ENCODE assay signal across 25 mouse cellular contexts in genomic region chr5:9624396-9624795, GRCm38 (mm10).
A peak's percentile ranks its signal among the peaks of the same experiment; 100 is the strongest.
DNase-seq lines count a peak whose midpoint lies in the region; ATAC-seq and TF ChIP-seq lines count a peak whose summit lies in the region.
"Had no signal": no experiment of that assay in that cellular context is flagged by ENCODE, and none has a peak within 500 bp of the region (broad histone marks: within the 10 kb centered on the region; RNA-seq: fewer than 3 reads in every experiment).

No protein-coding gene starts in this region.

- 0 out of 2 replicates have a peak, but pooled peaks cover 3% of the 10 kb centered on the region for H3K4me1 ChIP-seq in forebrain, postnatal 0 days (ENCODE audit: insufficient read depth)
- H3K4me1 ChIP-seq in forebrain, embryonic 11.5 days (replicated peaks; ENCODE audit: control insufficient read depth, insufficient read depth, low read length): 0 out of 2 replicates have a peak, but pooled peaks cover 4% of the 10 kb centered on the region
- H3K4me1 ChIP-seq in midbrain, embryonic 11.5 days (ENCODE audit: control insufficient read depth, insufficient read depth, low read length): peaks cover 7% of the 10 kb centered on the region
- no peaks in the 10 kb centered on the region for H3K4me1 ChIP-seq in midbrain, embryonic 14.5 days (ENCODE audit: control insufficient read depth, insufficient read depth, low read length)
- H3K4me1 ChIP-seq: embryonic facial prominence, embryonic 12.5 days had no signal

- WGBS in forebrain, postnatal 0 days: 57% methylated on average over 4 of the region's 4 CpGs
- WGBS in forebrain, embryonic 11.5 days: 89% methylated on average over 4 of the region's 4 CpGs
- WGBS in midbrain, embryonic 11.5 days: 76% methylated on average over 4 of the region's 4 CpGs
- 76% methylated on average over 4 of the region's 4 CpGs for WGBS in midbrain, embryonic 14.5 days

- no peaks in the 10 kb centered on the region for H3K36me3 ChIP-seq in forebrain, postnatal 0 days (ENCODE audit: insufficient read depth)
- no peaks in the 10 kb centered on the region for H3K36me3 ChIP-seq in forebrain, embryonic 11.5 days (ENCODE audit: control insufficient read depth, insufficient read depth, low read length)
- no peaks in the 10 kb centered on the region for H3K36me3 ChIP-seq in midbrain, embryonic 11.5 days (ENCODE audit: control insufficient read depth, insufficient read depth, low read length)
- H3K36me3 ChIP-seq in midbrain, embryonic 14.5 days (ENCODE audit: control insufficient read depth, insufficient read depth, low read length): no peaks in the 10 kb centered on the region
- H3K36me3 ChIP-seq: embryonic facial prominence, embryonic 10.5 days; embryonic facial prominence, embryonic 12.5 days; forebrain, embryonic 12.5 days; G1E had no signal

- no peak overlapping the region for H3K9ac ChIP-seq in forebrain, postnatal 0 days
- no peak overlapping the region for H3K9ac ChIP-seq in forebrain, embryonic 11.5 days (ENCODE audit: low read length)
- no peak overlapping the region for H3K9ac ChIP-seq in midbrain, embryonic 11.5 days (ENCODE audit: low read length)
- no peak overlapping the region for H3K9ac ChIP-seq in midbrain, embryonic 14.5 days (replicated peaks; ENCODE audit: low read length)
- H3K9ac ChIP-seq: embryonic facial prominence, embryonic 12.5 days; forebrain, embryonic 12.5 days had no signal

- no peak for TF ChIP-seq CTCF in forebrain, postnatal 0 days (IDR thresholded peaks at IDR 0.05; ENCODE audit: low read depth)
- no peak for TF ChIP-seq CTCF in layer of hippocampus, adult 2 months (conservative IDR thresholded peaks at IDR 0.05)

- no peak overlapping the region for H3K27ac ChIP-seq in forebrain, postnatal 0 days (ENCODE audit: low read depth, low read length)
- no peak overlapping the region for H3K27ac ChIP-seq in forebrain, embryonic 11.5 days (ENCODE audit: low read depth, low read length)
- H3K27ac ChIP-seq in layer of hippocampus, adult 2 months: 0 out of 2 replicates have a peak overlapping the region, but pooled peaks have one; percentile 12
- H3K27ac ChIP-seq in midbrain, embryonic 11.5 days (ENCODE audit: low read depth, low read length): no peak overlapping the region
- no peak overlapping the region for H3K27ac ChIP-seq in midbrain, embryonic 14.5 days (replicated peaks; ENCODE audit: low read depth, low read length)
- H3K27ac ChIP-seq: embryonic facial prominence, embryonic 10.5 days; embryonic facial prominence, embryonic 12.5 days; forebrain, embryonic 12.5 days had no signal

- H3K9me3 ChIP-seq in forebrain, postnatal 0 days (ENCODE audit: low read length): no peaks in the 10 kb centered on the region
- no peaks in the 10 kb centered on the region for H3K9me3 ChIP-seq in forebrain, embryonic 11.5 days (ENCODE audit: control insufficient read depth, low read length)
- no peaks in the 10 kb centered on the region for H3K9me3 ChIP-seq in midbrain, embryonic 11.5 days (ENCODE audit: control insufficient read depth, low read length)
- H3K9me3 ChIP-seq in midbrain, embryonic 14.5 days (ENCODE audit: control insufficient read depth, low read length): no peaks in the 10 kb centered on the region
- H3K9me3 ChIP-seq: embryonic facial prominence, embryonic 10.5 days; embryonic facial prominence, embryonic 12.5 days; forebrain, embryonic 12.5 days; G1E had no signal

- no peak overlapping the region for H3K4me3 ChIP-seq in forebrain, postnatal 0 days (ENCODE audit: low read depth, low read length)
- H3K4me3 ChIP-seq in forebrain, embryonic 11.5 days (ENCODE audit: low read depth, low read length): no peak overlapping the region
- no peak overlapping the region for H3K4me3 ChIP-seq in layer of hippocampus, adult 2 months
- no peak overlapping the region for H3K4me3 ChIP-seq in midbrain, embryonic 11.5 days (ENCODE audit: low read depth, low read length)
- no peak overlapping the region for H3K4me3 ChIP-seq in midbrain, embryonic 14.5 days (replicated peaks; ENCODE audit: low read depth, low read length)
- H3K4me3 ChIP-seq: embryonic facial prominence, embryonic 10.5 days; embryonic facial prominence, embryonic 12.5 days; forebrain, embryonic 12.5 days had no signal

- H3K27me3 ChIP-seq in forebrain, postnatal 0 days (ENCODE audit: insufficient read depth, low read length): no peaks in the 10 kb centered on the region
- no peaks in the 10 kb centered on the region for H3K27me3 ChIP-seq in forebrain, embryonic 11.5 days (ENCODE audit: control insufficient read depth, insufficient read depth, low read length)
- no peaks in the 10 kb centered on the region for H3K27me3 ChIP-seq in midbrain, embryonic 11.5 days (ENCODE audit: control insufficient read depth, insufficient read depth, low read length)
- H3K27me3 ChIP-seq in midbrain, embryonic 14.5 days (ENCODE audit: control insufficient read depth, insufficient read depth, low read length): no peaks in the 10 kb centered on the region
- H3K27me3 ChIP-seq: CH12.LX; embryonic facial prominence, embryonic 12.5 days; forebrain, embryonic 12.5 days; Patski had no signal

- ATAC-seq in forebrain, postnatal 0 days: no peak
- no peak for ATAC-seq in forebrain, embryonic 11.5 days (replicated peaks; ENCODE audit: low FRiP score)
- no peak for ATAC-seq in midbrain, embryonic 11.5 days (ENCODE audit: low FRiP score)
- ATAC-seq in midbrain, embryonic 14.5 days (ENCODE audit: low FRiP score, low TSS enrichment): no peak
- ATAC-seq: activated CD4-positive, CD25-positive, alpha-beta regulatory T cell, adult 4 months; CD4-positive, CD25-positive, alpha-beta regulatory T cell, adult 4 months; forebrain, embryonic 14.5 days; forebrain, embryonic 16.5 days; Patski had no signal

- H3K4me2 ChIP-seq in forebrain, postnatal 0 days (ENCODE audit: low read depth): no peak overlapping the region
- no peak overlapping the region for H3K4me2 ChIP-seq in forebrain, embryonic 11.5 days (ENCODE audit: low read depth, low read length, severe bottlenecking)
- H3K4me2 ChIP-seq in midbrain, embryonic 11.5 days: no peak overlapping the region
- no peak overlapping the region for H3K4me2 ChIP-seq in midbrain, embryonic 14.5 days (ENCODE audit: low read length)
- H3K4me2 ChIP-seq: embryonic facial prominence, embryonic 12.5 days; forebrain, embryonic 12.5 days had no signal

- DNase-seq in forebrain, postnatal 0 days: peak; percentile 20
- no peak for DNase-seq in forebrain, embryonic 11.5 days (ENCODE audit: low spot score)
- DNase-seq in layer of hippocampus, adult 2 months (ENCODE audit: low spot score in 2 of 2): no peak
- DNase-seq in layer of hippocampus, adult 11-12 months (ENCODE audit: low spot score): no peak
- DNase-seq in midbrain, embryonic 11.5 days (ENCODE audit: low spot score, missing footprints): peak; percentile 14
- DNase-seq in midbrain, embryonic 14.5 days: no peak
- DNase-seq: adrenal gland, adult 8-10 months; adrenal gland, postnatal 14 days; adrenal gland, postnatal 36 days; B cell, adult 2 months; cerebellum, adult 11-12 months; cerebellum, adult 2 months; cerebellum, adult 9-10 months; cerebellum, postnatal 10 days; cerebellum, postnatal 25 days had no signal

Comparison
In these comparisons a context has a peak if more than half of its experiments do, and no peak if none do; other contexts are left out.
1. DNase-seq: peak in forebrain, postnatal 0 days (single experiment) and midbrain, embryonic 11.5 days (single experiment); none in forebrain, embryonic 11.5 days (single experiment), layer of hippocampus, adult 2 months (0 of 2), layer of hippocampus, adult 11-12 months (single experiment) and midbrain, embryonic 14.5 days (single experiment).